Mouse (Mus musculus): ENCODE results near the gene Ptges3.

DNA sequence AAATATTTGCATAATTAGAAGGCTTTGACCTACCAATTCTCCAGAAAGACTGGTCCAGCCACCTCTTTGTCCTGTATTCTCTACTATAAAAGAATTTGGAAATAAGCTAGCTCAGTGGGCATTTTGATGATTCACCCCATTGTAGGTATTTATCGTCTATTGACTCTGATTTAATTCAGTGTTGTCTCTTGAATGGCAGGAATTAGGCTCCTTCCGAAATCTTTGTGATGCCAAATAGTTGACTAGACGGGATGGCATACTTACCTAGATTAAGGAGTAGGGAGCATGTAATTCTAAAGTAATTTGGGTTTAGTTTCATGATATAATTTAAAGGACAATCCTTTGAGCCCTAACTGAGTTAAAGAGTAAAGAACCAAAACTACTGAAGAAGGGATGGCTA is 20.8 kb upstream of the Ptges3 start:
- TF ChIP-seq CHD2 (IDR thresholded peaks at IDR 0.05; ENCODE audit: low read depth, low read length) (0 out of 2 replicates have a peak, but pooled peaks have one; percentile 15), ZC3H11A (IDR thresholded peaks at IDR 0.05; ENCODE audit: borderline replicate concordance, low read depth, low read length) (no peak), MAFK (IDR thresholded peaks at IDR 0.05; ENCODE audit: insufficient read depth, low read depth, low read length) (no peak)
